Mouse (Mus musculus): ENCODE data around the gene Styx.
"Not testable (repeated sequence)": the region's sequence is repeated elsewhere in the genome, so short reads cannot be mapped to it uniquely, and the experiment has no call there.

The Styx gene

DNA sequence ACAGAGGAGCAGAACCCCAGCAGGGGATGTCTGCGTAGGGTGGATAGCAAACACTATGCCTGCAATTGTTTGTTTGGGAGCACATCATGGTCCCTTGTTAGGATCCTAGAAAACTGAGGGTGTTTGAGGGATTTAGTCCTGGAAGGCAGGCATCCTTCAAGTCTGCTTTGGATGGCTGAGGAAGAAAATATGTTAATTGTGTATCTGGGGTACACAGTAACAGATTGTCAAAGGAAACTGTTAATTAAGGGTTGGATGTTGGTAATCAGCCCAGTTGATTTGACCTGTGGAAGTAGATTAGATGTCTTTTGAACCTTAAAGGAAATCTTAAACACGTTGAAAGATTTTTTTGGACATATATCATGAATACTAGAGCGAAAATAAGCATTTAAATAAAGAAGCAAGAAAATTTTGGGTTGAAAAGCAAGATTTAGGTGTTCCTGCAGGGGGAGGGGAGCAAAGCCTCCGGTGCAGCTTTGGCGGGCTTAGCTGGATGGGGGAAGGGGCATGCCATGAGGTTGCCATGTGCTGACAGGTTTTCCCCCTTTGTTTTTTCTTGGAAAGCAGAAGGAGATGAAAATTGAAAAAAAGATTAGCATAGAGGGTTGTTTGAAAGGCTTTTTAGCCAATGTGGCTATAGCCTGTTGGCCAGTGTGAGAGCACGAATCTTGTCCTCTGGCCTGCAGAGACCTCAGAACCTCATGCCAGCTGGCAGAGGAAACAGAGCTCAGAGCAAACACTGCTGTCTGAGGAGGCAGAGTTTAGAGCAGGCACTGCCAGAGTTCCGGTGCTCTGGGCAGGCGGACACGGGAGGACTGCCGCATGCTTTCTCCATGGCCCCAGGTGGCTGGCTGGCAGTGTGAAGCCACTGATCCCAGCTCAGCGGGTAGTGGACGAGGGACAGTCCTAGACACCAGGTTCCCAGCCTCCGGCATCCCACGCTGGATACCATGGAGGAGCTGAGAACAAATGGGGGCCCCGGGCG is 13.6 kb downstream of the Styx start:
- no peak for DNase-seq

GRCm38 (mm10) chr14:45365196-45365587 is 14.3 kb downstream of the Styx start:
- DNase-seq: no peak

- no peak for DNase-seq
Measured at GRCm38 (mm10) chr14:45378771-45379170, 27.9 kb downstream of the Styx start.

DNA sequence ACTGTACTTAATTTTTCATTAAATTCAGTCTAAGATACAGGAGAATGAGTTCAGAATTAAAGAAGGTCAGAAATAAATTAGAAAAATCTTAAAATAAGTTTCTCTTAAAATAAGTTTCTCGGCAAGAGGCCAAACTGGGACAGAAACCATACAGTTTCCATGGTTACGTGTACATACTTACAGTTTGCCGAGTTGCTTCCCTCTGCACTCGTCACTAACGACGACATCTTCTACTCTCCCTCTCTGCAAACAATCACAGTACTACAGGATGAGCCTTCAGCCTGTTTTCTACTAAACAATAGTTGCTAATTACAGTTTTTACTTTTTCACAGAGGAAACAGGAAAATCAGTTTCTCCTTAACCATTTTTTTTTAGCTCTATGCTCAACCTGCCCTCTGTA is 29.9 kb downstream of the Styx start:
- no peak for DNase-seq

GRCm38 (mm10) chr14:45382912-45383311 is 32.0 kb downstream of the Styx start:
- no peak for DNase-seq

DNA sequence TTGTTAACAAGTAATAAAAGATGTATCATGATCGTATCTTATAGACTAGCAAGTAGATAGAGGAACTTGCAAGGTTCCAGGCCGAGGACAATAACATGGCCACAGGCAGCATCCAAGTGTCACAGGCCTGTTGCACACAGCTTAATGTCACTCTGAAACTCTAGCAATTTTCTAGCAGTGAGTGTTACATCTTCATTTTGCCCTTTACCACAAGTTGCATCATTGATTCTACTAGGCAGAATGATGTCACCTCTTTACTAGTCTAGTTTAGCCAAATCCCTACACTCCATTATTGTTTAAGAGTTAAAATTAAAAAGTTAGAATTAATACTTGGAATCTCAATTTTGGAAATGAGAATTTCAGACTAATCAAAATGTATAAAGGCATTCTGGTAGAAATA is 34.7 kb downstream of the Styx start:
- no peak for DNase-seq

DNA sequence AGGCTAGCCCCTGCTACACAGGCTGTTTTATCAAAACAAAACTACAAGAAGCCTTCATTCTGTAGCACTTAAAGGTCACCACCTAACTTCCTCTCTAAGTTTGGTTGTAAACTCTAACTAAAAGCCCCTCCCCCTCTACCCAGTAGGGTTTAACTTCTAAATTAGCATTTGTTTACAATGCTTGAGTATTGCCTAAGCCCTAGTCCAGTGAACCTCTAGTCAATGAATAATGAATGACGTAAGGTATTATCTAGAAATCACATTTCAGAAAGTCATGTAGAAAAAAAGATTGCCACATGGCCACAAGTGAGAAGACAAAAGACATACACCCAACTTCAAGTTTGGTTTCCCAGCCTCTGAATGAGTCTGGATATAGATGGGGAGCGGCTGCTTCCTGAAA is 36.6 kb downstream of the Styx start:
- DNase-seq: peak; percentile 6

- peak; percentile 94 for DNase-seq
Measured at GRCm38 (mm10) chr14:45388345-45389181, 37.7 kb downstream of the Styx start.

DNA sequence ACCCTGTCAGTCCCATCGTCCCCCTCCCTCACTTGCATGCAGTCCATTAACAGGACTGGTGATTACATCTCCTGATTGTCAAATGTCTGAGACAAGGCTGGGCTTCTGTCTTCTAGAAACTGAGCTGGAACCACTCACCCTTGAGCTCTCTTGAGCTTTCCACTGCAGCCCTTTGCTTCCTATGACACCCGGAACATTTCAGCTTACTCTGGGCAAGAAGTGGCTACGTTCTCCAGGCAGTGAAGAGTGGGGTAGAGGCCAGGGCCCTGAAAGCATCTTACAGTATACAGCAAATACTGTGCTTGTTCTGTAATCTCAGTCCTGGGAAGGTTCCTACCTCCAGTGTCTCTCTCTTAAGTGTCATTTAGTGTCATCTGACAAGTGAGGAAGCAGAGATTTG is 38.3 kb downstream of the Styx start:
- no peak for DNase-seq

GRCm38 (mm10) chr14:45399836-45400235 is 48.9 kb downstream of the Styx start:
- no peak for DNase-seq

DNA sequence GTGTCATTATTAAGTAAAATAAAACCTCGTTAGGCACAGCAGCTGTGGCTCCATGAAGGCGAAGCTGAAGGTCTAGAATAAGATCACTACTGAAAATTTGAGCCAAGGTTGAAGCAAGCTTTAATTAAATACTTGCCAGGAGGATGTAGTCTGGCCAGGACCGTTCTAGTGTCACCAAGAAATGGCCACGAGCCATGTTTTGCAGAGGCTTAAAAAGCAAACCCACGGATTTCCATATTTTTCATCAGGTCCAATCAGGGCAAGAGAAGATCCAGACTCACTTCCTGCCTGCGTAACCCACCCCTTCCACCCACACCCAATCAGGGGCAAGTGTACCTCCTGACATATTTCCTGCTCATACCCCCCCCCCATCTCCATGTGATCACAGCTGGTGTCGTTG is 52.8 kb downstream of the Styx start:
- no peak for DNase-seq

DNA sequence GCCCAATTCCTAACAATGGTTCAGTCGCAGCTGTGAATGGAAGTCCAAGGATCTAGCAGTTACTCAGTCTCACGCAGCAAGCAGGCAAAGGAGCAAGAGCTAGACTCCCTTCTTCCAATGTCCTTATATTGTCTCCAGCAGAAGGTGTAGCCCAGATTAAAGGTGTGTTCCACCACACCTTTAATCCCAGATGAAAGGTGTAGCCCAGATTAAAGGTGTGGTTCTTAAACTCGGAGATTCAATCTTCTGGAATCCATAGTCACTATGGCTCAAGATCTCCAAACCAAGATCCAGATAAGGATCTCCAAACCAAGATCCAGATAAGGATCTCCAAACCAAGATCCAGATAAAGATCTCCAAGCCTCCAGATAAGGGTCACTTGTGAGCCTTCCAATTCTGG is 53.9 kb downstream of the Styx start, which contains the start of gene Gnpnat1:
Gene Gnpnat1, minus strand, starts transcription at position 101 of the 400 bp plus-strand sequence.
- not testable (repeated sequence) for DNase-seq

- no peak for DNase-seq
Measured at GRCm38 (mm10) chr14:45416265-45416664, 65.4 kb downstream of the Styx start.

- no peak for DNase-seq
Measured at GRCm38 (mm10) chr14:45418553-45418952, 67.7 kb downstream of the Styx start.

- DNase-seq: no peak
Measured at GRCm38 (mm10) chr14:45419323-45419722, 68.4 kb downstream of the Styx start.

DNA sequence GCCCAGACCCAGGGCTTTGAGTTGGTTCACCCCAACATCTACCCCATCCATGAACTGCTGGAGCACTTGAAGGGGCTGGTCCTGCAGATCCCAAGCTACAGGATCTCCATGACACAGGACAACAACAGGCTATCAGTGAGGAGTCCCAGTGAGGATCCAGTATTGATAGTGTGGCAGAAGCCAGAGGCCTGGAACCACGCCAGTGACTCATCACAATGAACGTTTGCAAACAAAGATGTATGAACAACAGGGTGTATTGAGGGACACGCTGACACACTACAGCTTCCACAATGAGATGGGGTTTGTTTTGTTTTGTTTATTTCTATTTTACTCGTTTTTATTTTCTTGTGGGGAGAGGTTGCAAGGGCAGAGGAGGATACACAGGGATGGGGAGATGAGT is 71.5 kb downstream of the Styx start:
- no peak for DNase-seq

DNA sequence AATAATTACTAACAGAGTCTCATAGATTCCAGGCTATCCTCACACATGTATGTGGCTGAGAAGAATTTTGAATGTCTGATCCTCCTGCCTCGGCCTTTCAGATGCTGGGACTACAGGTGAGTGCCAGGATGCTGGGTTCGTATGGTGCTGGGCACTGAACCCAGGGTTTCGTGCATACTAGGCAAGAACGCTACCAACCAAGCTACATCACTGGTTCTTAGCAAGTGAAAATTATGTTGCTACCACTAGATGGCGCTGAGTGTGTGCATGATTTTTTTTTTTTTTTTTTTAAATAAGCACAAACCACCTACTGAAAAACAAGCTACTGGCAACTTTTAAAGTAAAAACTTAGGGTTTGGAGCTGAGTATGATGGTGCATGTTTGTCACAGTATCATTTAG is 72.3 kb downstream of the Styx start:
- peak; percentile 83 for DNase-seq

DNA sequence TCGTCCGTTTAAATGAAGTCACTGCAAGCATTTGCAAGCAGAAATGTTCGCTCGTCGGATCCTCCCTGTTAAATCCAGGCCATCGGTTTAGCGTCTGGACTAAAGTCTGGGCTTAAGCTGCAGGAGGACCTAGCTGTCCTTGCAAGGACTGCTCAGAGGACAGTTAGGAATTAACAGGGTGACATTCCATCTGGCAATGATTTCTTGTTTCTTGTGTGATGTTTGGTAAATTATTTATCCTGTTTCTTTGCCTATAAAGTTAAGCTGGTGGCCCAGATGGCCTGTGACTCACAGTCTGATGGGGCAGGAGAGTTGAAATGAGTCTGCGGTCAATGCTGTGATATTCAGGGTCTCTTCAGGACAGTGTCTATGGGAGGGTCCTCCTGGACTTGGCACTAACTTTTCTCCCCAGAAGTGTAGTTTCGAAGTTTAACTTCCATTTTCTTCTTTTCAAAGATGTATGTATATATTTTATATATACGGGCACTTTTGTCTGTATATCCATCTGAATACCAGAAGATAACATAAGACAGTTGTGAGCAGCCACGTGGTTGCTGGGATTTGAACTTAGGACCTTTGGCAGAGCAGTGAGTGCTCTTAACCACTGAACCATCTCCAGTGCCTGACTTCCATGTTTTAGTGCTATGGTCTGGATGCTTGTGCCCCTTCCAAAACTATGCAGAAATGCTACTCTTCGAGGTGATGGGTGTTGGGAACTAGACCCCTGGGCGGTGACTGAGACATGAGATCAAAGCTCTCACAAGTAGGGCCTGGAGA is 79.4 kb downstream of the Styx start:
- DNase-seq: no peak

DNA sequence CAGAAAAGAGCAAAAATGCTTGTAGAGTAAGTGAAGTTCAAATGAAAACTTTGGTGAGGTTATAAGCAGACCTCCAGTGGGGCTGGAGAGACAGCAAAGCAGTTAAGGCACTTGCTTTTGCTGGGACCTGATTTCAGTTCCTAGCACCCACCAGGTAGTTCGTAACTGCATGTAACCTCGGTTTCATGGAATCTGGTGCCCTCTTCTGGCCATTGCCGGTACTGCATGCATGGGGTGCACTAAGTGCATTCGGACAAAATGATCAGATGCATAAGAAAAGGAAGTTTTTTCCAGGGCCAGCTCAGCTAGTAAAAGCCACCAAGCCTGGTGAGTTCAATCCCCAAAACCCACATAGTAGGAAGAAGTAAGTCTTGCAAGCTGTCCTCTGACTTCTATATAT is 81.1 kb downstream of the Styx start:
- DNase-seq: no peak

DNA sequence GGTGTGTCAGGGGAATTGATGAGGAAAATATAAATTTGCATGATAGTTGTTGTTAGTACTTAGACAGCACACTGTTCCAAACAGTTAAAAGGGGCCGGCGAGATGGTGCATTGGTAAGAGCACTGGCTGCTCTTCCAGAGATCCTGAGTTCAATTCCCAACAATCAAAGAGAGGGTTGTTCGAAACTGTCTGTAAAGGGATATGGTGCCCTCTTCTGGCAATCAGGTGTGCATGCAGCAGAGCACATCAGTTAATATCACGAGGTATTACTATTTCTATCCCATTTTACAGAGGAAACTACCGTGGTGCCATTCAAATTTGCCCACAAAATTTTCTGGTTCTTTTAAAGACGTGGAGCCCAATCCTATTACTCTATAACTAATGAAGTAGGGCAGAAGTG is 83.3 kb downstream of the Styx start:
- no peak for DNase-seq

GRCm38 (mm10) chr14:45438250-45438930 is 87.5 kb downstream of the Styx start:
- no peak for DNase-seq

DNA sequence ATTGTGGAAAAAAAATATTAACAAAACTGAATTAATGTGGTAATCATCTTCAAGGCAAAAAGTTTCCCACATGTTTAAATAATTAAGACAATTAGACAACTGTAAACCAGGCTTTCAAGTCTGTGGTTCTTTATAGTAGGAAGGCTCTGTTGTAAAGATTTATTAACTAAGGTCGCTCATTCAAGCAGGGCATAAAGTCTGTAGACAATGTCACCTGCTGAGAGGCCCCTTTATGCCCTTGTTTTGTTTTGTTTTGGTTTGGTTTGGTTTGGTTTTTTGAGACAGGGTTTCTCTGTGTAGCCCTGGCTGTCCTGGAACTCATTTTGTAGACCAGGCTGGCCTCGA is 88.0 kb downstream of the Styx start:
- no peak for DNase-seq

Measured in retina, postnatal 1 day (tissue).